Mouse (Mus musculus) adrenal gland (tissue): ENCODE results near the gene Mypop.

Experiments
- intact Hi-C: fragments of 180-260 bp; cut with DNase I; formaldehyde crosslinking; loops from one replicate; pipeline ENCODE4 v1.15.1; 2025

Mypop gene

GRCm38 (mm10) chr7:18987747-18988146, 3.3 kb upstream of the Mypop start:
- intact Hi-C loops = no loop called here

GRCm38 (mm10) chr7:18988780-18989179, 2.3 kb upstream of the Mypop start:
- intact Hi-C loops = no loop called here

- intact Hi-C loops = no loop called here
Observed at GRCm38 (mm10) chr7:18989995-18990394, 1.1 kb upstream of the Mypop start.

- intact Hi-C loops = no loop called here
Observed at GRCm38 (mm10) chr7:18991660-18992293, 732 bp downstream of the Mypop start.

GRCm38 (mm10) chr7:18992294-18992675, 1.2 kb downstream of the Mypop start:
- intact Hi-C loops = no loop called here

GRCm38 (mm10) chr7:18993036-18993435, 2.0 kb downstream of the Mypop start:
- intact Hi-C loops = no loop called here

GRCm38 (mm10) chr7:18998835-18999234, 7.8 kb downstream of the Mypop start:
- intact Hi-C loops = no loop called here

- intact Hi-C loops = no loop called here
Observed at GRCm38 (mm10) chr7:19000421-19000820, 9.4 kb downstream of the Mypop start.

GRCm38 (mm10) chr7:19001066-19001806, 10.2 kb downstream of the Mypop start:
- intact Hi-C loops = no loop called here

- intact Hi-C loops = no loop called here
Observed at GRCm38 (mm10) chr7:19001807-19002085, 10.7 kb downstream of the Mypop start.

- intact Hi-C loops = no loop called here
Observed at GRCm38 (mm10) chr7:19002115-19002514, 11.1 kb downstream of the Mypop start.

- intact Hi-C loops = no loop called here
Observed at GRCm38 (mm10) chr7:19002848-19003498, 11.9 kb downstream of the Mypop start.

- intact Hi-C loops = no loop called here
Observed at GRCm38 (mm10) chr7:19003902-19004630, 13.0 kb downstream of the Mypop start, which contains the start of gene Irf2bp1. TSS of gene Irf2bp1 (plus strand) at chr7:19004044.

- intact Hi-C loops = loop anchor here (5.0 kb wide), 1 partner anchor 107 kb away; no protein-coding TSS in a partner anchor
Observed at GRCm38 (mm10) chr7:19004631-19005079, 13.6 kb downstream of the Mypop start.

- intact Hi-C loops = loop anchor here (5.0 kb wide), 1 partner anchor 108 kb away; no protein-coding TSS in a partner anchor
Observed at GRCm38 (mm10) chr7:19005417-19006121, 14.5 kb downstream of the Mypop start.

- intact Hi-C loops = loop anchor here (5.0 kb wide), 1 partner anchor 109 kb away; no protein-coding TSS in a partner anchor
Observed at GRCm38 (mm10) chr7:19006476-19006875, 15.4 kb downstream of the Mypop start.

GRCm38 (mm10) chr7:19007026-19007977, 16.3 kb downstream of the Mypop start:
- intact Hi-C loops = loop anchor here (5.0 kb wide), 1 partner anchor 110 kb away; no protein-coding TSS in a partner anchor

GRCm38 (mm10) chr7:19010581-19010980, 19.5 kb downstream of the Mypop start:
- intact Hi-C loops = no loop called here

- intact Hi-C loops = no loop called here
Observed at GRCm38 (mm10) chr7:19012025-19012621, 21.1 kb downstream of the Mypop start.
